Mouse (Mus musculus) CH12.LX (cell line): ENCODE measurements around the gene Cfap97d2. TPM values are rescaled to one million over a fixed set of nuclear protein-coding genes. Genes with fewer than 3 reads are reported as not detected.

Experiments
- DNase-seq: peaks from one replicate; pipeline ENCODE4 v3.0.0-alpha.2; 2013; ENCODE audit errors: extremely low read depth
- H3K27ac ChIP-seq: 2 replicates; pipeline ENCODE4 v1.5.1; 2012; ENCODE audit warnings: low read depth, mild to moderate bottlenecking, control low read depth, moderate library complexity; ENCODE audit not compliant: insufficient read depth
- H3K27me3 ChIP-seq: replicated peaks from 2 replicates; pipeline ENCODE3; 2012; ENCODE audit warnings: inconsistent platforms
- H3K36me3 ChIP-seq, 2 experiments: replicated peaks in 1 of 2; 2 replicates each; pipeline versions ENCODE3 to v1.6.1; 2012; ENCODE audit warnings: inconsistent platforms in 1 of 2, low read length in 1 of 2, mild to moderate bottlenecking in 1 of 2, mixed read lengths in 1 of 2, moderate library complexity in 1 of 2; ENCODE audit not compliant: control insufficient read depth in 1 of 2, insufficient read depth in 1 of 2
- H3K4me1 ChIP-seq, 2 experiments: 2 replicates each; pipeline ENCODE4 v1.6.1; 2012; ENCODE audit warnings: inconsistent platforms in 1 of 2, moderate library complexity in 1 of 2; ENCODE audit not compliant: insufficient read depth in 2 of 2, control insufficient read depth in 1 of 2
- H3K4me2 ChIP-seq: 2 replicates; pipeline ENCODE4 v1.6.1; 2012; ENCODE audit warnings: low read depth, mild to moderate bottlenecking, control low read depth; ENCODE audit not compliant: poor library complexity, insufficient read depth, severe bottlenecking
- H3K4me3 ChIP-seq, 3 experiments: fragments of 150-350 bp in 1 of 3; sonication (generic) in 1 of 3; replicated peaks in 1 of 3; 2 replicates each; pipeline versions ENCODE3 to v1.5.1; 2011 to 2012; ENCODE audit warnings: low read depth in 2 of 3, low read length in 2 of 3, mild to moderate bottlenecking in 2 of 3, moderate library complexity in 2 of 3, control low read depth in 1 of 3, improper control_type of control experiment in 1 of 3, inconsistent platforms in 1 of 3, mixed read lengths in 1 of 3; ENCODE audit not compliant: poor library complexity in 1 of 3
- H3K79me2 ChIP-seq: replicated peaks from 2 replicates; pipeline ENCODE4 v1.6.1; 2012; ENCODE audit warnings: mild to moderate bottlenecking, moderate library complexity; ENCODE audit not compliant: control insufficient read depth, poor library complexity, insufficient read depth, severe bottlenecking; ENCODE audit errors: extremely low read depth
- H3K9ac ChIP-seq: 2 replicates; pipeline ENCODE4 v1.6.1; 2012; ENCODE audit warnings: low read depth, mild to moderate bottlenecking, control low read depth, moderate library complexity; ENCODE audit not compliant: insufficient read depth
- H3K9me3 ChIP-seq: replicated peaks from 2 replicates; pipeline ENCODE3; 2012; ENCODE audit warnings: low read length, inconsistent platforms, mixed read lengths
- BHLHE40 ChIP-seq: IDR thresholded peaks from 2 replicates; pipeline ENCODE4 v1.6.1; 2011; ENCODE audit warnings: mild to moderate bottlenecking, low read depth, low read length, improper control_type of control experiment
- CHD1 ChIP-seq: IDR thresholded peaks from 2 replicates; pipeline ENCODE4 v1.6.1; 2012; ENCODE audit warnings: low read depth, low read length, improper control_type of control experiment, inconsistent platforms
- CTCF ChIP-seq, 2 experiments: IDR thresholded peaks in 1 of 2; conservative IDR thresholded peaks in 1 of 2; 2 replicates each; pipeline ENCODE4 v1.5.1; 2011 to 2012; ENCODE audit warnings: low read depth in 2 of 2, low read length in 2 of 2, improper control_type of control experiment in 1 of 2, inconsistent platforms in 1 of 2, mild to moderate bottlenecking in 1 of 2, moderate library complexity in 1 of 2
- E2F4 ChIP-seq: IDR thresholded peaks from 2 replicates; pipeline ENCODE4 v1.6.1; 2011; ENCODE audit warnings: low read depth, low read length, improper control_type of control experiment; ENCODE audit not compliant: insufficient replicate concordance
- ELF1 ChIP-seq: IDR thresholded peaks from 2 replicates; pipeline ENCODE4 v1.6.1; 2014; ENCODE audit warnings: low read depth, mild to moderate bottlenecking, inconsistent platforms, low read length, improper control_type of control experiment
- ETS1 ChIP-seq: conservative IDR thresholded peaks from 2 replicates; pipeline ENCODE4 v1.6.1; 2012; ENCODE audit warnings: low read depth, mild to moderate bottlenecking, inconsistent platforms, low read length, improper control_type of control experiment, moderate library complexity
- GABPA ChIP-seq: IDR thresholded peaks from 2 replicates; pipeline ENCODE4 v1.6.1; 2012; ENCODE audit warnings: low read depth, low read length, improper control_type of control experiment, inconsistent platforms; ENCODE audit not compliant: insufficient replicate concordance
- HCFC1 ChIP-seq: IDR thresholded peaks from 2 replicates; pipeline ENCODE4 v1.6.1; 2012; ENCODE audit warnings: low read depth, mild to moderate bottlenecking, inconsistent platforms, low read length, improper control_type of control experiment
- IRF4 ChIP-seq: IDR thresholded peaks from 2 replicates; pipeline ENCODE4 v1.6.1; 2014; ENCODE audit warnings: low read depth, mild to moderate bottlenecking, inconsistent platforms, low read length, improper control_type of control experiment
- JUN ChIP-seq: IDR thresholded peaks from 2 replicates; pipeline ENCODE4 v1.6.1; 2011; ENCODE audit warnings: low read depth, mild to moderate bottlenecking, low read length, improper control_type of control experiment, moderate library complexity; ENCODE audit not compliant: insufficient read depth
- JUND ChIP-seq: conservative IDR thresholded peaks from 2 replicates; pipeline ENCODE4 v1.6.1; 2011; ENCODE audit warnings: low read depth, low read length, improper control_type of control experiment
- MAX ChIP-seq: IDR thresholded peaks from 2 replicates; pipeline ENCODE4 v1.6.1; 2011; ENCODE audit warnings: low read length, improper control_type of control experiment
- MEF2A ChIP-seq: IDR thresholded peaks from 2 replicates; pipeline ENCODE4 v1.6.1; 2014; ENCODE audit warnings: low read depth, mild to moderate bottlenecking, inconsistent platforms, low read length, improper control_type of control experiment, borderline replicate concordance
- MXI1 ChIP-seq: IDR thresholded peaks from 2 replicates; pipeline ENCODE4 v1.6.1; 2011; ENCODE audit warnings: mild to moderate bottlenecking, low read depth, low read length, improper control_type of control experiment
- MYC ChIP-seq: IDR thresholded peaks from 2 replicates; pipeline ENCODE4 v1.6.1; 2011; ENCODE audit warnings: low read depth, mild to moderate bottlenecking, improper control_type of control experiment, low read length
- NRF1 ChIP-seq: IDR thresholded peaks from 2 replicates; pipeline ENCODE4 v1.6.1; 2014; ENCODE audit warnings: low read depth, mild to moderate bottlenecking, inconsistent platforms, low read length, improper control_type of control experiment, moderate library complexity
- PAX5 ChIP-seq: IDR thresholded peaks from 2 replicates; pipeline ENCODE4 v1.6.1; 2012; ENCODE audit warnings: low read length, inconsistent platforms, mixed read lengths
- POLR2A ChIP-seq: IDR thresholded peaks from 2 replicates; pipeline ENCODE4 v1.6.1; 2011; ENCODE audit warnings: low read depth, mild to moderate bottlenecking, improper control_type of control experiment, low read length
- RAD21 ChIP-seq: IDR thresholded peaks from 2 replicates; pipeline ENCODE4 v1.6.1; 2011; ENCODE audit warnings: low read depth, mild to moderate bottlenecking, low read length, improper control_type of control experiment, moderate library complexity
- SIN3A ChIP-seq: IDR thresholded peaks from 2 replicates; pipeline ENCODE4 v1.6.1; 2012; ENCODE audit warnings: low read length, improper control_type of control experiment, inconsistent platforms
- SMC3 ChIP-seq: IDR thresholded peaks from 2 replicates; pipeline ENCODE4 v1.6.1; 2011; ENCODE audit warnings: low read depth, low read length, improper control_type of control experiment
- TBP ChIP-seq: conservative IDR thresholded peaks from 2 replicates; pipeline ENCODE4 v1.6.1; 2011; ENCODE audit warnings: low read depth, low read length, improper control_type of control experiment
- TCF12 ChIP-seq: IDR thresholded peaks from 2 replicates; pipeline ENCODE4 v1.6.1; 2014; ENCODE audit warnings: low read depth, mild to moderate bottlenecking, inconsistent platforms, low read length, improper control_type of control experiment
- ZC3H11A ChIP-seq: IDR thresholded peaks from 2 replicates; pipeline ENCODE4 v1.6.1; 2012; ENCODE audit warnings: low read depth, mild to moderate bottlenecking, inconsistent platforms, low read length, improper control_type of control experiment
- ZKSCAN1 ChIP-seq: IDR thresholded peaks from 2 replicates; pipeline ENCODE4 v1.6.1; 2012; ENCODE audit warnings: low read depth, inconsistent platforms, low read length, improper control_type of control experiment, borderline replicate concordance
- ZMIZ1 ChIP-seq: IDR thresholded peaks from 2 replicates; pipeline ENCODE4 v1.6.1; 2012; ENCODE audit warnings: low read depth, mild to moderate bottlenecking, inconsistent platforms, low read length, improper control_type of control experiment
- ZNF384 ChIP-seq: IDR thresholded peaks from 2 replicates; pipeline ENCODE4 v1.6.1; 2012; ENCODE audit warnings: low read depth, low read length, improper control_type of control experiment, inconsistent platforms
- dilution Hi-C: fragments of 300-500 bp; cut with MboI; formaldehyde crosslinking; loops from 2 replicates; pipeline ENCODE4 v1.14.3; 2020; ENCODE audit warnings: low sequenced_read_pairs; ENCODE audit not compliant: extremely low pct_unique_long_range_greater_than_20kb, extremely low pct_ligation_motif_present
- in situ Hi-C: fragments of 300-500 bp; cut with MboI; formaldehyde crosslinking; loops from 3 replicates; pipeline ENCODE4 v1.14.3; 2019; ENCODE audit warnings: low sequenced_read_pairs, low pct_ligation_motif_present, low pct_unique_long_range_greater_than_20kb, mixed read lengths
- polyA plus RNA-seq: library from polyadenylated mRNA; unstranded; fragments of >175 nt; gene quantifications from 2 replicates; pipeline ENCODE4 v1.2.1, GENCODE M21; 2012; ENCODE audit warnings: low read depth; ENCODE audit not compliant: insufficient read length
- total RNA-seq, 2 experiments: library from RNA; depleted of rRNA; stranded (reverse); fragments of 300-350 nt in 1 of 2; fragments of >200 nt in 1 of 2; gene quantifications; 2 replicates each; pipeline ENCODE4 v1.2.3; 2012 to 2014

The Cfap97d2 gene
- total and polyA plus RNA-seq, 3 experiments: not detected

DNA sequence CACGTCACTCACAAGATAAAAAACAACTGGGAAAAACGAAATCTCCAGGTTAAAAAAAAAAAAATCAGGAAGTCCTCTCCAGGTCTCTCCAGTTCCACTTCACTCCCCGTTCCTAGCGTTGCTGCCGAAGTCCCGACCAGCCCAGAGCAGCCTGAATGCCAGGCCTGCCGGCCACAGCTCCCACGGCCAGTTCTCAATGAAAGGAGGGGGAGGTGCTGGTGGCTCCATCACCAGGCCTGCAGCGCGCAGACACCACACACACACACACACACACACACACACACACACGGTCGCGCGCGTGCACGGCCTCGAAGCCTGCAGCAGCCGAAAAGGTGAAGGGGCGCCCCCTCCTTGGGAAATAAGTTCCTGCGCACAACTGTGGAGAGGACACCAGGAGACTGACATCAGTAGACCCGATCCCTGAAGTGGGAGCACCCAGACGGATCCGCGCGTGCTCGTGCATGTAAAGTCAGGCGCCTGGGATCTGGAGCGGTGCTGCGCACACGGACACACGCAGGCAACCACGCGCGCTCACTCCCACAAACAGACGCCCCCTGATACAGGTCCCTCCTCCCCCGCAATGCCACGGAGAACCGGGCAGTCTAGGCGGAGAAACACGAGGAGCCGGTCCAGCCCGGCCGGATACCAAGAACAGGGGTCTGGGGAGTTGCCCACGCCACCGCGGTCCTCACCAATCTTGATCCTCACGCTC lies 28.8 kb upstream of the Cfap97d2 start:
- Histone ChIP-seq H3K27me3 (peaks cover 1% of the 10 kb centered on the region), H3K9me3 (no peaks in the 10 kb centered on the region), H3K4me1 (peaks cover 9 to 57% of the 10 kb centered on the region in 2 experiments; a peak in 3 of 4 replicates), H3K79me2 (peaks cover 15% of the 10 kb centered on the region), H3K4me3 (peak overlapping the region; percentile 71 to 91 (median 83)), H3K9ac (peak overlapping the region; percentile 55), H3K36me3 (no peaks in the 10 kb centered on the region), H3K27ac (peak overlapping the region; percentile 46; the same call in 1 of the 2 replicates), H3K4me2 (peak overlapping the region; percentile 86)
- dilution Hi-C loops: no loop called here
- in situ Hi-C loops: loop anchor here (5.0 to 10.0 kb wide), 3 partner anchors 68 to 125 kb away; no protein-coding TSS in a partner anchor
- peak; percentile 49 for DNase-seq
- TF ChIP-seq JUND (no peak), ZNF384 (no peak), BHLHE40 (peak; percentile 87), SMC3 (peak; percentile 45), ETS1 (peak; percentile 50), MEF2A (peak; percentile 59; the same call in 1 of the 2 replicates), HCFC1 (no peak), POLR2A (no peak), TBP (no peak), ELF1 (peak; percentile 23; the same call in 1 of the 2 replicates), SIN3A (peak; percentile 52; the same call in 1 of the 2 replicates), TCF12 (peak; percentile 65; the same call in 1 of the 2 replicates), NRF1 (peak; percentile 56; the same call in 1 of the 2 replicates), MYC (peak; percentile 56; the same call in 1 of the 2 replicates), ZC3H11A (no peak), ZKSCAN1 (no peak), MAX (peak; percentile 74), ZMIZ1 (no peak; the same call in 1 of the 2 replicates), IRF4 (peak; percentile 26; the same call in 1 of the 2 replicates), MXI1 (peak; percentile 73; the same call in 1 of the 2 replicates), PAX5 (no peak), GABPA (no peak), RAD21 (peak; percentile 22), E2F4 (no peak), CHD1 (no peak), JUN (no peak), CTCF (conservative IDR thresholded peaks at IDR 0.05 in 1 of 2, IDR thresholded peaks at IDR 0.05 in 1 of 2; ENCODE audit: low read depth in 2 of 2, low read length in 2 of 2) (peak in 1 of 2 experiments; percentile 50; a peak in 2 of 4 replicates)
